Mouse (Mus musculus): ENCODE measurements around the gene Evx2. TPM values are rescaled to one million over a fixed set of nuclear protein-coding genes. Genes with fewer than 3 reads are reported as not detected.

Evx2 gene
- total RNA-seq, 2 experiments from 2014 or later: not detected

- DNase-seq: no peak
- intact Hi-C loops (cut with DNase I): no loop called here
These were observed 10.4 kb upstream of the Evx2 start for GRCm38 (mm10) chr2:74669650-74670235.

GRCm38 (mm10) chr2:74669230-74669578 lies 9.8 kb upstream of the Evx2 start:
- no peak for DNase-seq
- intact Hi-C loops (cut with DNase I): no loop called here

DNA sequence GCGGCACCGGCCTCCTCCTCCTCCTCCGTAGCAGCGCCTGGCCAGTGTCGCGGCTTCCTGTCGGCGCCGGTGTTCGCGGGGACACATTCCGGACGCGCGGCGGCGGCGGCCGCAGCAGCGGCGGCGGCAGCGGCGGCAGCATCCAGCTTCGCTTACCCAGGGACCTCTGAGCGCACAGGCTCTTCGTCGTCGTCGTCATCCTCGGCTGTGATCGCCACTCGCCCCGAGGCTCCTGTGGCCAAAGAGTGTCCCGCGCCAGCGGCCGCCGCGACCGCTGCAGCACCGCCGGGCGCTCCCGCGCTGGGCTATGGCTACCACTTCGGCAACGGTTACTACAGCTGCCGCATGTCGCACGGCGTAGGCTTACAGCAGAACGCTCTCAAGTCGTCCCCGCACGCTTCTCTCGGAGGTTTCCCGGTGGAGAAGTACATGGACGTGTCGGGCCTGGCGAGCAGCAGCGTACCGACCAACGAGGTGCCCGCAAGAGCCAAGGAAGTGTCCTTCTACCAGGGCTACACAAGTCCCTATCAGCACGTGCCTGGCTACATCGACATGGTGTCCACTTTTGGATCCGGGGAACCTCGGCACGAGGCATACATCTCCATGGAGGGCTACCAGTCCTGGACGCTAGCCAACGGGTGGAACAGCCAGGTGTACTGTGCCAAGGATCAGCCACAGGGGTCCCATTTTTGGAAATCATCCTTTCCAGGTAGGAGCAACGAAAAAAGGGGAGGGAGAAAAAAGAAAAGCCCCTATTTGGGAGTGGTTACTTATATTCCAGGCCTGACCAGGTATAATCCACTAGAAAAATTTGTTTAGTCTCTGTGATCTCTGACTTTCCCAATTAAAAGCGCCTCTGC lies 9.2 kb upstream of the Evx2 start:
- intact Hi-C loops (cut with DNase I): no loop called here
- no peak for DNase-seq

DNA sequence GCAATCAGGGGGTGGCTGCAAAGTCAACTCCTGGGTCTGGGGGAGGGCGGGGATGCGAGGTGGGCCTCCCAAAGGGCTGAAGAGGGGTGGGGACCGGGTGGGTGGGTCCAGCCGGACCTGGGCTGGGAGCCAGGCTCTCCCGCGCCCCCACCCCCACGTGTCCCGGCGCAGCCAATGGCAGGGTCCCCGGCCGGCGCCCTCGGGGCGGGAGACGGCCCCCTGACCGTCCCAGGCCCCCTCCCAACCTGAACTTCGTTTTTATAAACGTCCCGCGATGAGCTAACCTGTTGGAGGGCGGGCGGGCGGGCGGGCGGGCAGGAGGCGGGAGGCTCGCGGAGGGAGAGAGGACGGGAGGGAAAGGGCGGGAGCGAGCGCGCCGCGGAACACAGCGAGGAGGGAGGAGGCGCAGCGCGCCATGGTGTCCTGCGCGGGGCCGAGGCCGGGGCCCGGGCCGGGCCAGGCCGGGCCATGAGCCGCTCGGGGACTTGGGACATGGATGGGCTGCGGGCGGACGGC lies 8.5 kb upstream of the Evx2 start, which contains the start of gene Hoxd13:
TSS of gene Hoxd13 (plus strand) at position 469 of the 516 bp plus-strand sequence.
- DNase-seq: no peak
- intact Hi-C loops (cut with DNase I): no loop called here

GRCm38 (mm10) chr2:74667191-74667841 lies 8.0 kb upstream of the Evx2 start:
- DNase-seq: no peak
- intact Hi-C loops (cut with DNase I): no loop called here

- intact Hi-C loops (cut with DNase I): no loop called here
- no peak for DNase-seq
These were observed 7.1 kb upstream of the Evx2 start for GRCm38 (mm10) chr2:74666411-74666810.

- intact Hi-C loops (cut with DNase I): loop anchor here (5.0 kb wide), 1 partner anchor 1091 kb away; no protein-coding TSS in a partner anchor
- peak in 1 of 2 experiments; percentile 60 for DNase-seq
These were observed 4.1 kb upstream of the Evx2 start for GRCm38 (mm10) chr2:74663291-74663925.

DNA sequence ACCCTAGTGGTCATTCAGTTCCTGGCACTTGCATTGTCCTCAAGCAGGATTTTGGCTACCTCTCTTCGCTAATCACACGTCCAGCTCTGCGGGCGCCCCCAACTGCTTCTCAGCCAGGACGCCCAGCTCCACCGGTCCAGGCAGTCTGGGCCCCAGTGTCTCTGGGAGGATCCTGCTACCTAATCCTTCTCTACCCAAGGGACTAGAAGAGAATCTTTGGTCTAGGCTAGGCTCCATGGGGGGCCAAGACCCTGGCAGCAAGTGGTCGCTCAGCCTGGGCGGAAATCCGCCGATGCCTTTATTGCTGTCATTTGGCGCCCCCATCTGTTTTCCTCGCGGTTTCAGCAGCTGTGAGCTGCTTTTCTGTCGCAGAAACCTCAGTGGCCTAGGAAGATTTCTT lies 2.3 kb upstream of the Evx2 start:
- intact Hi-C loops (cut with DNase I): loop anchor here (2.0 to 5.0 kb wide), 2 partner anchors 595 to 1089 kb away; no protein-coding TSS in a partner anchor
- peak in 1 of 2 experiments; percentile 51 for DNase-seq

- intact Hi-C loops (cut with DNase I): loop anchor here (2.0 to 5.0 kb wide), 2 partner anchors 594 to 1088 kb away; no protein-coding TSS in a partner anchor
- DNase-seq: no peak
These were observed 1.3 kb upstream of the Evx2 start for GRCm38 (mm10) chr2:74660421-74661375.

GRCm38 (mm10) chr2:74658667-74659371 lies 538 bp downstream of the Evx2 start:
- intact Hi-C loops (cut with DNase I): loop anchor here (5.0 kb wide), 2 partner anchors 33 to 82 kb away; partner anchors contain the start of genes Hoxd10 and Lnpk
- no peak for DNase-seq

DNA sequence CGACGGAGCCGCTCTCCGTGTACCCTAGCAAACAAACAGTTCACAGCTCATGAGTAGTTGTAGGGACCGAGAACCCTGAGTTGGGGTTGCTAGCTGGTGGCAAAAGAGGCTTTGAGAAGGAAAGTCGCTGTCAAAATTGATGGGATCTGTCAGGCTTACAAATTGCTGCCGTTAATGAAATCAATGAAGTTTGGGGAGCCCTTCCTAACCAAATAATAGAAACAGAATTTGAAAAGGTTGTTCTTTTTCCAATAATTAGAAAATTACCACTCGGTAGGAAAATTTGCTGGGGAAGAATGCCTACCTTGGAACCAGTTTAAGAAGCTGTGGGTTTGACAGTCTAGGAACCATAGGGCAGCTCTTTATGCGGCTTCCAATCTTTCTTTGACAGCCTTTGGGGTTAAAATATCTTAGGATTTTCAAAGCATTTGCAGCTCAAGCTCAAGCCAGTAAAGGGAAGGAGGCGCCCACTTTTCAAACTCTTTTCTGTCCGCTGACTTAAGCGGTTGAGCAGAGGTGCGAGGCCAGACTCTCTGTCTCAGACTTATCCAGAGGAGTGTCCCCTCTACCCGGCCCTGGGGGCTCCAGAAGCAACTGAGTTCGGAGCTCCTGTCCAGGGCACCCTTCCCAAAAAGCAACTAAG lies 1.2 kb downstream of the Evx2 start:
- DNase-seq: no peak
- intact Hi-C loops (cut with DNase I): loop anchor here (5.0 kb wide), 2 partner anchors 34 to 81 kb away; partner anchors contain the start of genes Hoxd10 and Lnpk

DNA sequence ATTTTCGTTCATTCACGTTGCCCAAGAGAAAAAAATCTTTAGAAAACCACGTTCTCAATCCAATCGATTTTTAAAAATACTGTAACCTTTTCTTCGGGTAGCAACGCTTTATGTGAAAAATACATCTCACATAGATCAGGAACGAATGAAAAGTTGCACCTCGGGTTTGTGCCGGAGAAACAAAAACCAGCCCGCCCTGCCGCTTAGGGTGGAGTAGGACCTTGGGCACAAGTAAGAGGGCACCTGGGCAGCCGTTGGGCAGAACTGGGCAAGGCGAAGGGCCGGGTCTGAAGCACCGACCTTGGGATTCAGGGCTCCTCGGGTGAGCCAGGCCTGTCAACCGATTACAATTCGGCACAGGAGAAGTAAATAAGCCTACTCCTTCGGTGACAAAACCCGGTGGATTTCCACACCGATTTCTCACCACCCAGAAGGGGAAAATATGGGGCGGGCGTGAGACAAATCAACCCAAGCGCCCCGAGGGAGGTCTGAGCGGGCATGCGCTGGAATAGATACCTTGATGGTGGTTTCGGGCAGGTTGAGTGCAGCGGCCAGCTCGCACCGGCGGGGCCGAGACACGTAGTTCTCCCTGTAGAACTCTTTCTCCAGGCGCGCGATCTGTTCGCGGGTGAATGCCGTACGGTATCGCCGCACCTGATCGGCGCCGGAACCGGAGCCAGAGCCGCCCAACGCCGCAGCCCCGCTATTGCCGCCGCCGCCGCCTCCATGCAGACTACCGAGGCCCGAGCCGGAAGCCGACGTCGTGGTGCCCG lies 1.9 kb downstream of the Evx2 start:
- no peak for DNase-seq
- intact Hi-C loops (cut with DNase I): loop anchor here (5.0 kb wide), 2 partner anchors 35 to 80 kb away; partner anchors contain the start of genes Hoxd10 and Lnpk

DNA sequence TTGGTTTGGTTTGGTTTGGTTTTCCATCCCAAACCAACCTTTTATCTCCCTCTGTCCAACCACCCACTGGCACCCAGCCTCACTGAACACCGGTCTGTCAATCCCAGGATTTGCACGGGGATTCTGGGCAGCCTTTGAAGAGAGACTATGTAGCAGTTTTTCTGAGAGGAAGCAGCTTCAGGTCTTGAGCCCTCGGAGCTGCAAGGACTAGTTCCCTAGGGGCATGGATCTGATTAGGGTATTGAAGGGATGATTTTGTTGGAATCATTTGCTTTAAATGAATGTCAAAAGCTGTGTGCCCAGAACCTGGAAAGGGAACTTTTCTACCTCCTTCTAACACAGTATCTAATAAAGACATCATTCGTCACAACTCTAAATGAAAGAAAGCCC lies 2.7 kb downstream of the Evx2 start:
- intact Hi-C loops (cut with DNase I): loop anchor here (5.0 kb wide), 2 partner anchors 36 to 79 kb away; partner anchors contain the start of genes Hoxd10 and Lnpk
- DNase-seq: no peak

GRCm38 (mm10) chr2:74655821-74656631 lies 3.3 kb downstream of the Evx2 start:
- intact Hi-C loops (cut with DNase I): loop anchor here (2.0 to 5.0 kb wide), 3 partner anchors 36 to 355 kb away; partner anchors contain the start of genes Hoxd10 and Lnpk
- DNase-seq: peak in 1 of 2 experiments; percentile 37

GRCm38 (mm10) chr2:74655420-74655781 lies 4.0 kb downstream of the Evx2 start:
- intact Hi-C loops (cut with DNase I): loop anchor here (2.0 to 5.0 kb wide), 3 partner anchors 37 to 355 kb away; partner anchors contain the start of genes Hoxd10 and Lnpk
- peak; percentile 61 to 70 for DNase-seq

Data from heart, postnatal 14 days (tissue).